Mouse (Mus musculus): Measurements from ENCODE around the gene Rnf157.

DNA sequence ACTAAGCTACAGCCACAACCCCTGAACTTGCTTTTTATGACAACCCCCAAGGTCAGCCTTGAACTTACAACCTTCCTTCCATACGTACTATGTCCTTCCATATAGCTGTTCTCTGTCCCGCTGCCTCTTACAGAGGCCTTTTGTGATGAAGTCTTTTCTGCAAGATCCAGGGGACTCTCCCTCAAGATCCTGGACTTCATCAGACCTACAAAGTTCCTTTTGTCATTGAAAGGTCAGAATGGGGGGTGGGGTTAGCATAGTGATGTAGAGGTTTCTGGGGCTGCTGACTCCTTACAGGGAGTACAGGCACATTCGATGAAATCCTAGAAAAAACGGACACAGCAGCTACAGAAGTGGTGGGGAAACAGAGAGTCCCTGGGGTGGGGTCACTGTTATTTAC, 47.0 kb upstream of the Rnf157 start:
- TF ChIP-seq CHD1 (IDR thresholded peaks at IDR 0.05; ENCODE audit: low read depth, low read length) (no peak), JUND (conservative IDR thresholded peaks at IDR 0.05; ENCODE audit: low read depth, low read length) (no peak), CHD2 (IDR thresholded peaks at IDR 0.05; ENCODE audit: low read length) (no peak), CTCF (conservative IDR thresholded peaks at IDR 0.05 in 1 of 2, IDR thresholded peaks at IDR 0.05 in 1 of 2; ENCODE audit: low read depth in 2 of 2, low read length in 2 of 2) (no peak), ZNF384 (IDR thresholded peaks at IDR 0.05; ENCODE audit: low read depth, low read length) (no peak)

Measured in CH12.LX (cell line).